Mouse (Mus musculus): ENCODE results near the gene Npvf.

DNA sequence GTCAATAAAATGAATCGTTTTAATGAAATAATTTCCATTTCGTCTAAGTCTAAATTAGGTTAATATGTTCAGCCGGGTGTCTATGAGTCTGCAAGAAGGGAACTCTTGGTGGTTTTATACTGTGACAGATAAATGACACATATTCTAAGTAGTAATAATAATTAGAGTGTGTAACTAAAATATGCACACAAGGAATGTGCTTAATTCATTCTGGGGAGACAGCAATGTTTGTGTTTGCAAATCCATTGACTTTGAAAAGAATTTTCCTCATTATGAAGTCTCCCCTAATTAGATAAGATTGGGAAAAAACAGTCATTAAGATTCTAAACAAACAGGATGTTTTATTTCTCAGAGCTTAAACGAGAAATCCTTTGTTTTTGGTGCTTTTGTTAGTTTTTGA, at the start of gene Npvf:
- TF ChIP-seq CTCF (IDR thresholded peaks at IDR 0.05; ENCODE audit: low read depth): no peak
- TF ChIP-seq EP300 (IDR thresholded peaks at IDR 0.05; ENCODE audit: low read depth): no peak
